Mouse (Mus musculus) embryonic facial prominence, embryonic 11.5 days (tissue): ENCODE results near the gene Olfr319. TPM values are rescaled to one million over a fixed set of nuclear protein-coding genes. Genes with fewer than 3 reads are reported as not detected.

ENCODE experiments used
- polyA plus RNA-seq: library from polyadenylated mRNA; unstranded; fragments of >200 nt; fragmentation: Nextera tagmentation; extraction: Ambion mirVana; gene quantifications from 2 replicates; pipeline ENCODE4 v1.2.1, GENCODE M21; 2014

The Olfr319 gene
- polyA plus RNA-seq, 1 experiment from 2014 or later: not detected

Other genes with a start within 250 kb of the Olfr319 start
- gene Lypd9, start 246.2 kb upstream of the Olfr319 start, polyA plus RNA-seq: not detected in 2 replicates
- not detected in 2 replicates for gene Olfr30, start 236.9 kb upstream of the Olfr319 start, polyA plus RNA-seq
- gene Olfr332, start 206.6 kb upstream of the Olfr319 start, polyA plus RNA-seq: not detected in 2 replicates
- gene Olfr331, start 196.6 kb upstream of the Olfr319 start, polyA plus RNA-seq: not detected in 2 replicates
- gene Olfr330, start 164.3 kb upstream of the Olfr319 start, polyA plus RNA-seq: not detected in 2 replicates
- not detected in 2 replicates for gene Olfr329-ps, start 152.7 kb upstream of the Olfr319 start, polyA plus RNA-seq
- gene Olfr328, start 143.5 kb upstream of the Olfr319 start, polyA plus RNA-seq: 0.07 TPM in 1 of 2 replicates, not detected in the other
- not detected in 2 replicates for gene Olfr224, start 128.6 kb upstream of the Olfr319 start, polyA plus RNA-seq
- gene Olfr325, start 121.4 kb upstream of the Olfr319 start, polyA plus RNA-seq: not detected in 2 replicates
- not detected in 2 replicates for gene Olfr324, start 104.0 kb upstream of the Olfr319 start, polyA plus RNA-seq
- not detected in 2 replicates for gene 2210407C18Rik, start 83.1 kb upstream of the Olfr319 start, polyA plus RNA-seq
- not detected in 2 replicates for gene Olfr323, start 68.7 kb upstream of the Olfr319 start, polyA plus RNA-seq
- 0.28 and 0.43 TPM in 2 replicates for gene Trim58, start 58.7 kb upstream of the Olfr319 start, polyA plus RNA-seq
- gene Olfr322, start 40.4 kb upstream of the Olfr319 start, polyA plus RNA-seq: not detected in 2 replicates
- not detected in 2 replicates for gene Olfr320, start 18.1 kb upstream of the Olfr319 start, polyA plus RNA-seq
- gene Olfr318, start 24.9 kb downstream of the Olfr319 start, polyA plus RNA-seq: not detected in 2 replicates
- not detected in 2 replicates for gene Olfr317, start 40.0 kb downstream of the Olfr319 start, polyA plus RNA-seq
- gene Olfr316, start 53.6 kb downstream of the Olfr319 start, polyA plus RNA-seq: not detected in 2 replicates
- not detected in 2 replicates for gene Olfr315, start 74.0 kb downstream of the Olfr319 start, polyA plus RNA-seq
- not detected in 2 replicates for gene Olfr314, start 83.8 kb downstream of the Olfr319 start, polyA plus RNA-seq
- 2.2 and 2.6 TPM in 2 replicates for gene Fam183b, start 102.8 kb downstream of the Olfr319 start, polyA plus RNA-seq
- not detected in 2 replicates for gene Olfr313, start 115.8 kb downstream of the Olfr319 start, polyA plus RNA-seq
- gene Olfr312, start 130.1 kb downstream of the Olfr319 start, polyA plus RNA-seq: not detected in 2 replicates
- not detected in 2 replicates for gene Olfr311, start 140.1 kb downstream of the Olfr319 start, polyA plus RNA-seq
- 14.2 and 14.4 TPM in 2 replicates for gene Gm12258, start 148.0 kb downstream of the Olfr319 start, polyA plus RNA-seq
- 10.4 and 11.2 TPM in 2 replicates for gene 2810021J22Rik, start 168.1 kb downstream of the Olfr319 start, polyA plus RNA-seq
- gene Zfp39, start 205.1 kb downstream of the Olfr319 start, polyA plus RNA-seq: 7.6 and 8.3 TPM in 2 replicates
- gene Btnl10, start 218.7 kb downstream of the Olfr319 start, polyA plus RNA-seq: 0.04 and 0.10 TPM in 2 replicates
- gene Rnf187, start 239.8 kb downstream of the Olfr319 start, polyA plus RNA-seq: 315 and 331 TPM in 2 replicates
- 45.1 and 52.2 TPM in 2 replicates for gene Hist3h2ba, start 249.8 kb downstream of the Olfr319 start, polyA plus RNA-seq